Mouse (Mus musculus) fat pad, adult 2 months (tissue): Measurements from ENCODE around the gene Grm1.
A peak's percentile ranks its signal among the peaks of the same experiment; 100 is the strongest.

Experiments used
- DNase-seq: peaks from one replicate; pipeline ENCODE4 v3.0.0-alpha.2; 2011; ENCODE audit warnings: low read depth, low spot score; ENCODE audit errors: extremely low read depth

Grm1 gene

DNA sequence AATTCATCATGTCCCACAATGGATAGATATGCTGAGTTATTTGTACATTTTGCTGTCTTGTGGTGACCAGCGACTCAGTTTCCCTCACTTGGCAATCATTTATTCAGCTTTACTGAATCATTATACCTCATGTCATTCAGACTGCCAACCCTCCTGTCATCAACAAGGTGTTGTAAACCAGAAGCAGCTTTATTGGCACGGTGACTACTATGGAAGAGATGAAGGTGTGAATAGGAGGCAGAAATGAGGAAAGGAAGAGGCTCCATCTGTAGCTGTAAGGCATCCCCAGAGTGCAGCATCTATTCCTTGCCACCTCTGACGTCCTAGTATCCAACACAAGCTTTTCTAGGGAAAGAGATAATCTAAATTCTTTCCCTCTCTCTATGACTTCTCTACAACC is 247.3 kb downstream of the Grm1 start:
- DNase-seq, result no peak

DNA sequence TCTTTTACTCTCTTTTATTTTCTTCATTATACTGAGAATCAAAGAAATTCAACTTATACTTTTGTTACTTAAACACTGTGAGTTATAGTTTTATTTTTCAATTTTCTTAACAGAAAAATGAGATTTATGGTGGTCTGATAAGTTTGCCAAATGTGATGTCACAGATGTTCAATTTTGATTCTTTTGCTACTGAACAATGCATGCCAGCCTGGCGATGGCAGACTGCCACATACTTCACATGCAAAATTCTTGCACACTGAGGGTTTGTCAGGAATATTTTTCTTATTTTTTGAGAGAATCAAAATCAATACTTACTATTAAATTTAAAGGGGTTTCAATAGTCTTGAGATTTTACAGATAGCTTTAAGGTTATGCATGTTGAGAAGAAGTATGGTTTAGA is 251.0 kb downstream of the Grm1 start:
- DNase-seq, result no peak

DNA sequence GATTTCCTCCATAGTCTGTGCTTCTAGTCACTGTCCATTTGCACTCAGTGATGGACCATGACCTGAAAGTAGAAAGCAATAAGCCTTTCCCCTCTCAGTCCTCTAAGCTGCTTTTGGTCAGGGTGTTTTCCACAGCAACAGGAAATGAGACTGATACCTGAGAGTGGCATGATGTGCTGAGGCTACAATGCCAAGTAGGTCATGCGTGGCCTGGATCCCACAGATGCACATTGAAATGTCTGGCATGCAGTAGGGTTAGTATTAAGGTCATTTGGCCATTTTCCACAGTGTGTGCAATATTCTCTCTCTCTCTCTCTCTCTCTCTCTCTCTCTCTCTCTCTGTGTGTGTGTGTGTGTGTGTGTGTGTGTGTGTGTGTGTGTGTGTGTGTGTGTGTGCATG is 254.8 kb downstream of the Grm1 start:
- no peak for DNase-seq

DNA sequence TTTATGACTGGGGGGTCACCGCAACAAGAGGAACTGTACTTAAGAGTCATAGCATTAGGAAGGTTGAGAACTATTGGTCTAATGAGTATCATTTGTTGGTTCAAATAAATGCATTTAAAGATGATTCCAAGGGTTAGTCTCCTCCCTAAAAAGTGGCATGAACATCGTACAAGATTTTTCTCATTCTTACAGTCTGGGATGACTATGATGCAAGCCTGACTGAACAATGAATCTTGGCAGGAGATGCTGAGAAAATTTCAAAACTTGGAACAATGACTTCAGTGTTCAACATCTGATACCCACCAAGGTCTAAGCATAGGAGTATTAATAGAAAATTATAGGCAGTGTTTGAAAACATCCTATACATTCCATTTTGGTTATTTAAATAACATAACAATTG is 264.1 kb downstream of the Grm1 start:
- DNase-seq, result no peak

DNA sequence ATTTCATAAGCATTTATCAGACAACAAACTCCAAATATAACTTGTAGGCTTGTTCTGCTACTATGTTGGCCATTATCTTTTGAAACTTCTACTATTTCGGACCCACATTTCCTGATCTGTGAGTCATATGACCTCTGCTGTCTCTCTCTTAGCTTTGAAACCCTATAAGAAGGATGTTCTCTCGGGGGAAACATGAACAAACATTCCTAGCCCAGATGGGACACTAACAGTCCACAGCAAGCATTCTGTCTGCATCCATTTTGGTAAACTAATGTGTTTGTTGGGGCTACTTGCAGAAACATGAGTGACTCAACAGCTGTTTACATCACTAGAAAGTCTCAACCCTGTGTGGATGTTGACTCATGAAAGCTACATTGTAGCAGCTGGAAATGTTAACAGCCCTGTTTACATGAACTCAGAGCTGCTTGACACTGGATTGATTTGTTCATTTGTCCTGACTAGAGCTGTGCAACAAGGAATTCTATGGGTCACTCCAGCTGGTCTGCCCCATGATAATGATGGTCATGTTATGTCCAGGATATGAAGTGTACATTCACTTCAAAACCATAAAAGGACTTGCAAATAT is 267.4 kb downstream of the Grm1 start:
- DNase-seq, result no peak

DNA sequence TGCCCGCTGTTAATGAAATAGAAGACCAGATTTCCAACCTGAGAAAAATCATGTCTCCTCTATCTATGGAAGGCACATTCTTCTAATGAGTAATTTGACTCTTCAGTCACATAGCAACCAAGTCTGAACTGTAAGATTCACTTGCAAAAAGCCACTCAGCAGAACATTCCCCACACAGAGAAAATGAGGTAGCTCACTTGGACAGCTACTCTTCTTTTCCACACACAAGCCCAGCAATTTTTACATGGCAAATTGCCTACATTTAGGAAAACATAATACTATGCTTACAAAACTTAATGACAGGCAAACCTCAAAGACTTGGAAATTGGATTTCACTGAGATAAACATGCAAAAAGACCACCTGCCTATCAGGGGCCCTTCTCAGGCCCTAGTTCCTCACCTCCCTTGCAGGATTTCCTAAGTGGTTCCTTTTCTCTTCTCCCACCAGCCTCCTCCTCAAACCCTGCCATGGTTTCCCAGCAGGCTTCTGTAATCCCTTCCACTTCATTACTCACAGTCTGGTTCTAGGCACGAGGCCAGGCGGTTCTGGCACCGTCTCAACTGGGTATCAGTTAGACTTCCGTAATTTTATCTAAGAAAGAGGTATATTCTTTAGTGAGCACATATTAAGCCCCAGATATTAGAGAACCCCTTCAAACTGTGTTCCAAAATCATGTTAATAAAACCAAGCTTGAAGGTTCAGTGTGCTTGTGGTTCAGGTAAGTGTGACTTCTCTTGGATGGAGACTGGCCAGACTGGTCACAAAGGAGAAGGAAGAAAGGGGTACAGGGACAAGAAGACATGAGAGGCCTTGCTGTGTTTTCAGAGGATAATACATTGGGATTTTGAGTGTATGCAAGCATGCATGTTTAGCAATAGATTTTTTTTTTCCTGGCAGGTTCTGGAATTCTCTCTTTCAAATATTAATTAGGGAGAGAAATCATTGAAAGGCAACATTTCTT is 269.1 kb downstream of the Grm1 start:
- no peak for DNase-seq

DNA sequence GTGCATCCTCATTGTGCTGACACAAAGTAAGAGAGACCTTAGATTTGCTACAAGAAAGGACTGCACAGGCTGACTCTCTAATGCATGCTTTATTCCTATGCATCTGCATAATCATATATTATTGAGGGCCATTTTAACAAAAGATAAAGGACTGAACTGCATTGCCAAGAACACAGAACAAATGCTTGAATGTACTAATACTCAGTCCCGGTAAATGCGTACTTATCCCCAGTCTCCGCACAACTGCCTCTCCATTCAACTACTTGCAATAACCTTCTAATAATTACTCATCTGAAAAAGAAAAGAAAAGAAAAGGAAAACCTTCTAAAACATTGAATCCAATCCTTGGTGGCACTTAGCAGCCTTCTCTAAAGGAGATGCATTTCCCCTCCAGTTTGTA is 272.4 kb downstream of the Grm1 start:
- DNase-seq, result no peak

DNA sequence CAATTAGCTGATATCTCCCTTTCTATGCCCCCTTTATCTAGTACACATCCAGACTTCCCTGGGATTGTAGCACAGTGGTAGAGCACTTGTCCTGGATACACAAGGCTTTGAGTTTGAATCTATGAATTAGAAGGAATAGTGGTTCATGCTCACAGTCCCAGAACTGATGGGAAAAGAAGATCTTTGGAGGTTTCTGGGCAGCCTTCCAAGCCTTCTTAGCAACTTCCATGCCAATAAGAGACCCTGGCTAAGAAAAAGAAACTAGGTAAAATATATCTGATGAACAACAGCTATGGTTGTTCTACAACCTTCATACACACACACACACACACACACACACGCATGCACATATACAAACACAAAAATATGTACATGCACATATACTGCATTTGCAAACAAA is 286.8 kb downstream of the Grm1 start:
- no peak for DNase-seq

DNA sequence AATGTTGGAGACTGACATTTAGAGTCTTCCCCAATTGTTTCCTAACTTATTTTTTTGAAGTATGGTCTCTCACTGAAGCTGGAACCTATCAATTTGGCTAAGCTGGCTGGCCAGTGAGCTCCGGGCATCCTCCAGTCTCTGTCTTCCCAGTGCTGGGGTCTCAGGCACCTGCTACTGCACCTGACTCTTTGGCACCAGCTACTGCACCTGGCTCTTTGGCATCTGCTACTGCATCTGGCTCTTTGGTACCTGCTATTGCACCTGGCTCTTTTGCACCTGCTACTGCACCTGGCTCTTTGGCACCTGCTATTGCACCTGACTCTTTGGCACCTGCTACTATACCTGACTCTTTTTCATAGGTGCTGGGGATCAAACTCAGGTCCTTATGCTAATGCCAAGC is 291.7 kb downstream of the Grm1 start:
- no peak for DNase-seq

DNA sequence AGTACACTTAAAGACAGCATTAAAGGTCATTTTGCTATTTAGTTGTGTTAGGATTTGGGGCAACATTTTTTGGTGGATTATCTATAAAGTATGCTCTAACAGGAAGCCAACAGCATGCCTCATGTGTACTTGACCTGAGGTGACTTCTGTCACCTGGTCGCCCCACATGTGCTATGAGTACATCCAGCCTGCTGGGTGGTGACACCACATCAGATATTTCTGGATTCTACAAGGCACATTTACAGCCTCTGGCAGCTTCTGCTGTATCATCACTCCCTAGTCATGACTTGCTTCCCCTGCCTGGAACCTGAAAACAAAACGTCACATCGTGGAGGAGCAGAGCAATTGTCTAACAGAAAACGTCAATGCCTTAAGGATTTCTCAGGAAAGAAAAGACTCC is 292.2 kb downstream of the Grm1 start:
- no peak for DNase-seq

DNA sequence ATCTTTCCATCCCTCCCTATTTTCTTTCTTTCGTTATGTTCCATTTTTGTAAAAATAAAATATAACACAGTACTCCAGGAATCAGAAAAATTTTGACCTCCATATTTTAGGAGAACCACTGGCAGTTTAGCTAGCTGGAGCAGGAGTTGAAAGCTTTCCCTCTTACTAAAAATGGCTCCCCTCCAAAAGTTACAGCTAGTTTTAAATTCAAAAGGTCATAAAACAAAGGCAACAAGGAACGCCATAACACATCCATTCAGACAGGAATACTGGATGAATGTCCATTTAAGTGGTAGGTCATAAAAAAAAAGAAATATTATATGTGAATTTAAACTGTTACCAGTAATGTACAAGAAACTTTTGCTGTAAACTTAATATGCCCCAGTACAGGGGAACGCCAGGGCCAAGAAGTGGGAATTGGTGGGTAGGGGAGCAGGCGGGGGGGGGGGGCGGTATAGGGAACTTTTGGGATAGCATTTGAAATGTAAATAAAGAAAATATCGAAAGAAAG is 294.2 kb downstream of the Grm1 start:
- DNase-seq, result no peak

DNA sequence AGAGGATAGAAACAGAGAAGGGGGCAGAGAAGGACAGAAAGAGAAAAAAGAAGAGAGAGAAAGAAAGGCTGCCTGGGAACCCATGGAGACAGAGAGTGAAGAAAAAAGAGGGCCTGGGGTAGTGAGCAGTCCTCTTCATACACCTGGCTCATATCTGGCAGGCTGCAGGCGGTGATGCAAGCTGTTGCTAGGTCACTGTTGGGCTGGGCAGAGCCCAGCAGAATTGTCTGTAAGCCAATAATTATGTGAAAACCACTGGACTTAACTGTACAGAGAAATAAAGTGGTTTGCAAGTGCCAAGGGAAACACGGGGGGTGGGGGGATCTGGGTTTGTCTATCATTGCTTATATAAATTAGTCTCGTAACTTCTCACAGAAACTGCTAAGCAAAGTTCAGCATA is 297.0 kb downstream of the Grm1 start:
- DNase-seq, result no peak

DNA sequence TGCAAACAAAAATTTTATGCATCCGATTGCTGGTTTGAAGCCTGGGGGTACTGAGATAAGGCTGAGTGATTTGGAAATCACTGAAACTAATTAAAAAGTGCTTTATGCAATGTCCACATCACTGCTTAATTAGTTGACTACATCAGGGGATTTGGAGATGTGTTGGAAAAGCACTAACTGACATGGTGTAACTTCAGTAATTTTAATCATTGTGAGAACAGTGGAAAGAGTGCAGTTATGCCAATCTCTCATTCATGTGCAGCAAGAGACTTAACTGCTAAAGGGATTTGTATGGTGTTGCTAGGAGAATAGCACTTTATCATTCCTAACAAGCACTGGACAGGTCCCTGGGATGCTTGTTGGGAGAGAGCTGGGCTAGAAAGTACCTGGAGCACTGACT is 307.3 kb downstream of the Grm1 start:
- no peak for DNase-seq

DNA sequence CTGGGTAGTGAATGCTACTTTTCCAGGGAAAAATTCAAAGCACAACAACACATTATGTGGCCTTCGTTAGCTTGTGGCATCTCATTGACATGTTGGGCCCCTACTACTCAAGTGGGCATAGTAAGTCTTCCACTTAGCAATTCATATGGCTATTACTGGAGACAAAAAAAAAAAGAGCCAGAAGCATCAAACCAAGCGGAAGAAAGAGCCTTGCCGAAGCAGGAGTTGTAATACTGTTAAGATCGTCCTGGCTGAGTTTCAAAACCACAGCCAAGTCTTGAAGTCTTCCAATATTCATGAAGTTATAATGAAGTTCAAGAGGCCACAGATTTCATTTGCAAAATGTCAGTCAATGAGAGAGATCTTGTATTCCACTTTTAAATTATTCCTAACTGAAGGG is 319.1 kb downstream of the Grm1 start:
- DNase-seq, result no peak

DNA sequence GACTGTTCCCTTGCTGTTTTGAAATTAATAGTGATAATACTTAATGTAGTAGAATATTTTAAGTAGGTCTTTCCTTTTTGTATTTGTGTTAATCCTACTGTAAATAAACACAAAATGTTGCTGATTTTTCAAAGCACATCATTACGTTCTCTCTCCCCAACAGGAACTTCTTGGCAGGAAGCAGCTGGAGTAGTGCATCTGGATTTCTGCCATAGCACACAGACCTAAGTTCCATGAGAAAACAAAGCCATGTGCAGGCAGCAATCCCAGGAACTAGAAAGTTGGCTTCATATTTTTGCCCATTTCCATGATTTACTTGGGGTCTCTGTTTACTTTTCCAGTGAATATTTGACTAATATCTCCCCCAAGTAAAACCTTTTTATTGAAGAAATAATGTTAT is 320.9 kb downstream of the Grm1 start:
- DNase-seq, result no peak

DNA sequence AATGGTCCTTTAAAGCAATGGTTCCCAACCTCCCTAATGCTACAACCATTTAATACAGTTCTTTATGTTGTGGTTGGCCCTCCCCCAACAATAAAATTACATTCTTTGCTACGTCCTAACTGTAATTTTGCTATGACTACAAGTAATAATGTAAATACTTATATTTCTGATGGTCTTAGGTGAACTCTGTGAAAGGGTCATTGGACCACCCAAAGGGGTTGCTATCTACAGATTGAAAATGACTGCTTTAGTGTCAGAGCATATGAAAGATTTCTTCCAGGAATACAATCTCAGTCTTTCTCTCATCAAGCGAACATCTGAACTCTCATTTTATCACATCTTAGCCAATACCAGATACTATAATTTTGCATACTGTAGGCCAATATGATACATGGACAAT is 321.4 kb downstream of the Grm1 start:
- no peak for DNase-seq

DNA sequence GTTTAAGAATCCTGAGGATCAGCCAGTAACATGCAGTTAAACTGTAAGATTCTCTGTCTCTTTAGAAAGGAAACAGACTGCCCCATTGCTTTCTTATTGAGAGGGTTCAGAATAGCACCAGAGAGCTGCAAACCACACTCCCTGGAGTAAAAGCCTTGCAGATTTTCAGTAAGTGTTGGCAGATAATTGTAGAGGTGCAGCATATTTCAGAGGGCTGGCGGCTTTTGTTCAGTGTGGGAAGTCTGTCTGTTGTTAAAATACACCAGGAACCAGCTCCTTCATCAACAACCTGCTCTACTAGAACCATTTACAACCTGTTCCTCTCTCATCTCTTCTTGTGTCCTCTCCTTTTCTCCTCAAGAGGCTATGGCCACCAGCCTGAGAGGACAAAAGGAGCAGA is 331.1 kb downstream of the Grm1 start:
- DNase-seq, result no peak

DNA sequence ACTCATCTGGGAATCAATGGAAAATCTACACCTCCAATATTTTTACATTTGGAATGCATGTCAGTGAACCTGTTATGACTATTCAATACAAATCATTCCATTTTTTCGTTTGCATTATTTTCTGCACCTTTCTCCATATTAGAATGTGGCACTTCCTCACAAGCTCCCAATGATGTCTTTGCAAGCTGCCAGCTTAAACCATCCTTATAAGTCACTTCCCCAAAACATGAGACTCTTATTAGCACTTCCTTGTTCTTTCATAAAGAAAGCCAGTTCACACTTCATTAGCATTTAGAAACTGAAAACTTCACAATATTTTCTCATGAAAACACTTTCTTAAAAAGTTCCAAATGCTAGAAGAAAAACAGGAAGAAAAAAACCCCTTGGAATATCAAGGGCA is 338.1 kb downstream of the Grm1 start:
- DNase-seq, result no peak

DNA sequence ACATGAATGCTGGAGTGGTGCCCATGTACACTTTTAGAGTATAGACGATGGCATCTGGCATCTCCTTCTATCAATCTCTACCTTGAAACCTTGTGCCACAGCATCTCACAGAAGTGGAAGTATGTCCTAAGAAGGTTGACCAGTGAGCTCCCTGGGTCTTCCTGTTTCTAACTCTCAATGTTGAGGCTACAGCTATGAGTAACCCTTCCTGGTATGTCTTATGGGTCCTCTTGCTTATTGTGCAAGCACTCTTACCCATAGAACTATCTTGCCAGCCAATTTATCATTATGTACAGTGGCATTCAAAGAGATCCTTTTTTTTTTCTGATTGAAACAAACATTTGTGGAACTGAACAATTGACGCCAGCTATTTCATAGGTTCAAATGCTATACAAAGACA is 340.0 kb downstream of the Grm1 start:
- DNase-seq, result no peak

DNA sequence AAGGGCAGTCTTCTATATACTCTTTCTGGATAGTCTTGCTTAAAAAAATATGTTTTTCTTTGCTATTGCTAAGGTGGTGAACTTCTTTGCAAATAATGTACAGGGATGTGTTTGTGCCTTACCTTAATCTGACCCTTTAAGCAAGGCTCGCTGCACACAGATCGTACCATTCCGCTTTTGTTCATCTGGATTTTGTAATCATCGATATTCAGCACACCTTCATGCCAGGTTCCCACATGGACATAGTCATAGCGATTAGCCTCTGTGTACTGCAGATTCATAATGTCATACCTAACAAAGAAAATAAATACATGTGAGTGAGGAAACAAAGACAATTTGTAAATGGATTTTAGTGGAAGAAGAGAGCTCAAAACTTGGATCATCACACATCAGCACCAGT is 340.8 kb downstream of the Grm1 start:
- peak; percentile 55 for DNase-seq

DNA sequence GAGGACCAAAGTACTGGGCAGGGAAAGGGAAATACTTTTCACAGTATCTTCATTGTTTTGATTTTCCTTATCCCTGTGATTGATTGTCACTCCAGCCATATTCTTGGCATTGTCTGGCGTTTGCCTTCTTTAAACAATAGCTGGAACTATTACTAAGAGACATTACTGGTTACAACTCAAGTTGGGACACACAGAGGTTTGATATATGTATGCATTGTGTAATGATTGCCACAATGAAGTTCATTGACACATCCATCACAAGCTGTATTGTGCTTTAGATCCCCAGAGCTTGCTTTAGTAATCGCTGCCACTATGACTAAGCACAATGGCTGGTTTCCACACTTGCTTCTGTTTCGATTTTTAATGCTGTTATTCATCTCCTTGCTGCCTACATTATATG is 341.4 kb downstream of the Grm1 start:
- DNase-seq, result peak; percentile 96

DNA sequence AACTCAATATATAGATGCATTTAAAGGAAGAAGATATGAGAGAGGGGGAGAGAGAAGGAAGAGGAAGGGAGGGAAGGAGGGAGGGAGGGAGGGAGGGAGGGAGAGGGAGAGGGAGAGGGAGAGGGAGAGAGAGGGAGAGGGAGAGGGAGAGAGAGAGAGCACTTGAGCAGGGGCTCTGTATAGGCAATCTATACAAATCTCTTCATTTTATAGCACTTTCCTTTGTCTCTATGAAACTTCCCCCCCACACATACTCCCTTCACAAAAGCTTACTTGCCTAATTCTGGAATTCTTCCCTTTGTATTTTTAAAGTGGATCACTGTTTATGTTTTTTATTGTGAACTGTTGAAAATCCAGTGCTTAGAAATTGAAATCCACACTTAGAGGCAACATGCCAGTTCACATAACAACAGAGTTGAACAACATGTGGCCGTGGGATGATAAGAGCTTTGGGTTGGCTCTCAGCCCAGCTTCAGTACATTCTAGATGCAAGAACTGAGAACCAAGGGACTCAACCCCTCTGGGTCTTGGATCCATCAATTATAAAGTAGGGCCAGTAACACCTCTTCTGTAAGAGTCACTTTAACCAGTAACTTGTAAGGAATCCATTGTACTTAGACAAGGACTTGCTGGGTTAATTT is 345.0 kb downstream of the Grm1 start:
- peak; percentile 63 for DNase-seq
